Mouse (Mus musculus) limb, embryonic 14.5 days (tissue): ENCODE results near the gene Ntrk1. TPM values are rescaled to one million over a fixed set of nuclear protein-coding genes. Genes with fewer than 3 reads are reported as not detected.
A peak's percentile ranks its signal among the peaks of the same experiment; 100 is the strongest.
"Not testable (repeated sequence)": the region's sequence is repeated elsewhere in the genome, so short reads cannot be mapped to it uniquely, and the experiment has no call there.

Experiments used
- ATAC-seq: fragments of 200-750 bp; cut with Nextera tagmentation; 2 replicates; pipeline ENCODE4 v1.8.0; 2017; ENCODE audit warnings: low read depth, moderate number of reproducible peaks, moderate TSS enrichment; ENCODE audit not compliant: low FRiP score
- DNase-seq: peaks from one replicate; pipeline ENCODE4 v3.0.0-alpha.2; 2015; ENCODE audit warnings: low spot score
- H3K27ac ChIP-seq: fragments of 300-500 bp; sonication (generic); replicated peaks from 2 replicates; pipeline ENCODE4 v1.5.1; 2014; ENCODE audit warnings: low read depth, mild to moderate bottlenecking, low read length, moderate library complexity, mixed read lengths
- H3K27me3 ChIP-seq: fragments of 300-500 bp; sonication (generic); 2 replicates; pipeline ENCODE4 v1.6.1; 2014; ENCODE audit warnings: low read length, mixed read lengths; ENCODE audit not compliant: control insufficient read depth, insufficient read depth
- H3K36me3 ChIP-seq: fragments of 300-500 bp; sonication (generic); 2 replicates; pipeline ENCODE4 v1.6.1; 2014; ENCODE audit warnings: mild to moderate bottlenecking, low read length, moderate library complexity, mixed read lengths; ENCODE audit not compliant: control insufficient read depth, insufficient read depth
- H3K4me1 ChIP-seq: fragments of 300-500 bp; sonication (generic); 2 replicates; pipeline ENCODE4 v1.6.1; 2014; ENCODE audit warnings: antibody characterized with exemption, low read length, mixed read lengths; ENCODE audit not compliant: control insufficient read depth, insufficient read depth
- H3K4me2 ChIP-seq: fragments of 300-500 bp; sonication (generic); replicated peaks from 2 replicates; pipeline ENCODE4 v1.6.1; 2014; ENCODE audit warnings: low read depth, mild to moderate bottlenecking, low read length, moderate library complexity; ENCODE audit not compliant: severe bottlenecking
- H3K4me3 ChIP-seq: fragments of 300-500 bp; sonication (generic); replicated peaks from 2 replicates; pipeline ENCODE4 v1.5.1; 2014; ENCODE audit warnings: low read length
- H3K9ac ChIP-seq: fragments of 300-500 bp; sonication (generic); 2 replicates; pipeline ENCODE4 v1.6.1; 2014; ENCODE audit warnings: mild to moderate bottlenecking, low read depth, low read length, moderate library complexity; ENCODE audit not compliant: severe bottlenecking
- H3K9me3 ChIP-seq: fragments of 300-500 bp; sonication (generic); 2 replicates; pipeline ENCODE4 v1.6.1; 2016; ENCODE audit warnings: low read length; ENCODE audit not compliant: control insufficient read depth
- POLR2A ChIP-seq: fragments of 200-500 bp; IDR thresholded peaks from 2 replicates; pipeline ENCODE4 v1.8.0; 2012; ENCODE audit warnings: inconsistent platforms, mild to moderate bottlenecking, moderate library complexity, borderline replicate concordance; ENCODE audit not compliant: insufficient read depth, insufficient read length; ENCODE audit errors: extremely low read depth
- WGBS: fragments of 180-500 bp; shearing (Covaris S2); extraction: QIAGEN DNeasy Blood & Tissue Kit; methylation state at CpG from one replicate; pipeline ENCODE4 v1.1.7; 2014; 5-methylcytosine and 5-hydroxymethylcytosine counted together
- polyA plus RNA-seq, 2 experiments: library from polyadenylated mRNA; depleted of rRNA in 1 of 2; stranded (reverse) in 1 of 2; unstranded in 1 of 2; fragments of >200 nt; fragmentation: Nextera tagmentation in 1 of 2; extraction: Ambion mirVana in 1 of 2; gene quantifications; 2 replicates each; pipeline versions ENCODE4 v1.2.1 to v1.2.3; 2012 to 2014

Gene Ntrk1
- polyA plus RNA-seq, 2 experiments = 2.1 to 2.7 TPM

GRCm38 (mm10) chr3:87829025-87829424, 34.1 kb upstream of the Ntrk1 start:
- Histone ChIP-seq H3K4me1 (no peaks in the 10 kb centered on the region), H3K36me3 (no peaks in the 10 kb centered on the region), H3K9ac (no peak overlapping the region), H3K9me3 (no peaks in the 10 kb centered on the region), H3K27me3 (no peaks in the 10 kb centered on the region), H3K4me3 (no peak overlapping the region), H3K27ac (no peak overlapping the region), H3K4me2 (no peak overlapping the region)
- no peak for TF ChIP-seq POLR2A
- ATAC-seq (no peak), DNase-seq (no peak)
- WGBS = 54% methylated on average over 10 of the region's 10 CpGs

- no peak overlapping the region for H3K4me3 ChIP-seq
- no peak overlapping the region for H3K4me2 ChIP-seq
- no peaks in the 10 kb centered on the region for H3K4me1 ChIP-seq
- H3K9me3 ChIP-seq = no peaks in the 10 kb centered on the region
- ATAC-seq (no peak), DNase-seq (no peak)
- no peak for TF ChIP-seq POLR2A
- H3K27me3 ChIP-seq = no peaks in the 10 kb centered on the region
- no peak overlapping the region for H3K9ac ChIP-seq
- no peaks in the 10 kb centered on the region for H3K36me3 ChIP-seq
- WGBS = 50% methylated on average over 4 of the region's 4 CpGs
- H3K27ac ChIP-seq = no peak overlapping the region
These were observed 33.5 kb upstream of the Ntrk1 start for GRCm38 (mm10) chr3:87828435-87828834.

- not testable (repeated sequence) for H3K9me3 ChIP-seq, H3K9ac ChIP-seq, H3K4me2 ChIP-seq, H3K4me3 ChIP-seq, ATAC-seq, H3K36me3 ChIP-seq, H3K27ac ChIP-seq, H3K27me3 ChIP-seq, DNase-seq, H3K4me1 ChIP-seq
- 90% methylated on average over 1 of the region's 1 CpGs for WGBS
These were observed 29.2 kb upstream of the Ntrk1 start, which contains the start of gene Pear1 for GRCm38 (mm10) chr3:87824206-87824605. Pear1 (minus strand) TSS chr3:87824306.

GRCm38 (mm10) chr3:87818226-87818625, 23.3 kb upstream of the Ntrk1 start:
- H3K9ac ChIP-seq = no peak overlapping the region
- DNase-seq = no peak

GRCm38 (mm10) chr3:87816646-87817093, 21.7 kb upstream of the Ntrk1 start:
- ATAC-seq (peak; percentile 61; the same call in 1 of the 2 replicates), DNase-seq (peak; percentile 84)
- Histone ChIP-seq H3K27me3 (no peaks in the 10 kb centered on the region), H3K4me3 (no peak overlapping the region), H3K9ac (no peak overlapping the region), H3K9me3 (no peaks in the 10 kb centered on the region), H3K4me1 (no peaks in the 10 kb centered on the region), H3K36me3 (no peaks in the 10 kb centered on the region), H3K4me2 (0 out of 2 replicates have a peak overlapping the region, but pooled peaks have one; percentile 10), H3K27ac (no peak overlapping the region)
- WGBS = 5% methylated on average over 11 of the region's 12 CpGs
- peak; percentile 28; the same call in 1 of the 2 replicates for TF ChIP-seq POLR2A

More at GRCm38 (mm10) chr3:87818226-87818625, 23.3 kb upstream of the Ntrk1 start:
- no peak for ATAC-seq
- Histone ChIP-seq H3K27ac (no peak overlapping the region), H3K4me3 (no peak overlapping the region), H3K27me3 (no peaks in the 10 kb centered on the region), H3K36me3 (no peaks in the 10 kb centered on the region), H3K9me3 (no peaks in the 10 kb centered on the region), H3K4me1 (no peaks in the 10 kb centered on the region), H3K4me2 (no peak overlapping the region)
- TF ChIP-seq POLR2A = no peak
- 70% methylated on average over 12 of the region's 12 CpGs for WGBS

- no peak for TF ChIP-seq POLR2A
- Histone ChIP-seq H3K4me3 (no peak overlapping the region), H3K4me1 (no peaks in the 10 kb centered on the region), H3K27me3 (no peaks in the 10 kb centered on the region; the same call in 1 of the 2 replicates), H3K4me2 (no peak overlapping the region), H3K9me3 (no peaks in the 10 kb centered on the region), H3K9ac (no peak overlapping the region), H3K36me3 (no peaks in the 10 kb centered on the region), H3K27ac (no peak overlapping the region)
- WGBS = 54% methylated on average over 6 of the region's 6 CpGs
- DNase-seq (no peak), ATAC-seq (no peak)
These were observed 21.2 kb upstream of the Ntrk1 start for GRCm38 (mm10) chr3:87816166-87816565.
